Mouse (Mus musculus) heart, postnatal 14 days (tissue): ENCODE results near the gene Tnfrsf1b. TPM values are rescaled to one million over a fixed set of nuclear protein-coding genes. Genes with fewer than 3 reads are reported as not detected.

Experiments used
- DNase-seq, 2 experiments: peaks; one replicate each; pipeline ENCODE4 v3.0.0; 2021 to 2022
- intact Hi-C: fragments of 180-260 bp; cut with DNase I; formaldehyde crosslinking; loops from one replicate; pipeline ENCODE4 v1.15.1; 2025
- long read RNA-seq, 2 experiments: library from polyadenylated mRNA; stranded (forward); transcript quantifications; one replicate each; pipeline ENCODE4 v2.0.0; 2021
- total RNA-seq, 2 experiments: library from RNA; stranded (reverse); gene quantifications; 2 replicates each; pipeline ENCODE4 v1.2.3; 2021

Gene Tnfrsf1b
- 1 to 10 TPM; 5.5 to 6.3 TPM for total RNA-seq
- long read RNA-seq, experiment 1, partial matches to known transcripts = 0 of 3 reads
- long read RNA-seq, experiment 1, other reads (novel, unspliced or antisense) = 3 of 3 reads
- long read RNA-seq, experiment 2, partial matches to known transcripts = 3 of 6 reads
- long read RNA-seq, experiment 2, other reads (novel, unspliced or antisense) = 1 of 6 reads

DNA sequence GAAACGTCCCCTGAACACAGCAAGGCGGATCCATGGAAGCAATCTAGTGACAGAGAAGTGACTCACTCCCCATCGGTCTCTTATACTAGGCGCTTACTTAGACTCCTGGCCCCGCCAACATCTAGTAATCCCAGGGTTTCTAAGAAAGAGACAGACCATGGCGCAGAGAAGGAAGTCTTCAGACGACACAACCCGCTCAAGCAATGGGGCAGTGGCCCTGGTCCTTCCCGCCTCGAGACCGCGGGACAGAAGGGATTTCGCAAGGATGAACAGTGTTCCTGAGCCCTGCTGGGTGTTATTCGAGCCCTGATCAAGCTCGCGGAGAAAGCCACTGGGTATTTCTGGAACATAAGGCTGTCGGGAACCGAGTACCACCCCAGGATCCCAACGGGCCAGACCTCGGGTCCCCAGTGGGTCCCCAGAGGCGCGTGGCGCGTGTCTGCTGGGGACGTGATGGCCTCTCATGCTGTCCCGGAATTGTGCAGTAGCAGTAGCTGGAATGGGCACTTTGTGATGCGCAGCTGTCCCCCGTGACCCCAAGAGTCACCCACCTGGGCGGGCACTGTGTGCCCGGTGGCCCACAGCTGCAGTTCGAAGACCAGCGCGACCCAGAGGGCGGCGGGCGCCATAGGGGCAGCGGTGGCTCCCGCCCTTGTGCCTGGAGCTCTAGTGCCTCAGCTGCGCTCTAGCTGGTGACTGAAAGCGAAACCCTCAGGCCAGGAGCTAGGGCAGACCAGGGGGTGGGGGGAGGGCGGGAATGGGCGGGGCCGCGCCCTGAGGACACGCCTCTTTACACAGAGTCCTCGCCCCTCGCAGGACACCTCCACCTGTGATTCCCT is at the start of gene Tnfrsf1b:
Gene Tnfrsf1b, minus strand, starts transcription at position 698 of the 839 bp plus-strand sequence.
- DNase-seq = peak; percentile 64 to 70
- intact Hi-C loops = no loop called here

DNA sequence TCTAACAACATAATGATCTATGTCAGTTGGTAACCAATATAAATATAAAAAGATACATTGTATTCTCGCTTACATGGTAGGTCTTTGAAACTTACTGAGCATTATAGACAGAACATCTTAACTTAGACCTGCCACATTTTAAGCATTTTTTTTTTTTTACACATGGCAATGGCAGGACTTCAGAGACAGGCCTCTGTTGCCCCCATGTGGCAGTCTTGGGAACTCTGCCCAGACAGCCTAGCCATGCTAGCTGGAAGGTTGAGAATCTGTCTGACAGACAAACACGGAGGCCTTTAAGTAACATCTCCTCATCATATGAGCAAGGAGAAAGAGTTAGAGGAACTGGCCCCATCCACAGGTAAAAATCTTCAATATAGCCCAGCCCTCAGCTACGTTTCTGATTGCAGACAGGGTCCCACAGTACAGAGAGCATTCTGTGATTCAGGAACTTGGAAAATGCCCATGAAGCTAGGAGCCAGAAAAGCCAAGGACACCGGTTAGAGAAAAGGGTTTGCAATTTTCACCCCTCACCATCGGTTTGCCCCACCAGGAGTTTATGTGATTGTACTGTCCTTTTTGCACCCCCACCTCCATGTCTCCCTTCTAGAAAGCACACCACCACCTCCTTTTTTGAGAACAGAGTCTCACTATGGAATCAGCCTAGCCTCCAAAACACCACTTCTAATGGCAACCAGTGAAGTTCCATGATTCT is 49.1 kb upstream of the Tnfrsf1b start:
- intact Hi-C loops = loop anchor here (1.0 to 5.0 kb wide), 2 partner anchors 139 to 528 kb away; no protein-coding TSS in a partner anchor
- DNase-seq = peak; percentile 71 to 82

DNA sequence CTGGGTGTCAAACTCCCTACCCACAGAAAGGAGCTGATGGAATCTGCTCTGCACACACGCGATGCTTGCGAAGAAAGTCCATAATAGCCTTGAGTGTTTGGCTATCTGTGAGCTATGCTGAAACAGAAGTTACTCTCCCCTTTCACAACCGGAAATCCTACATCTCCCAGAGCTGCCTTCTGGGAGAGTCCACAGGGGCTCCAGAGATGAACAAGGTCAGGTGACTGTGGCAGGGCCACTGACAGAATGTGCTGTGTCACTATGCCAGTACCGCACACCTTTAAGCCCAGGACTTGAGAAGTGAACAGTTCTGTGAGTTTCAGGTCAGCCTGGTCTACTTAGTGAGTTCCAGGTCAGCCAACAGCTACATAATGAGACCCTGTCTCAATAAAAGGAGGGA is 47.9 kb upstream of the Tnfrsf1b start:
- DNase-seq = no peak
- intact Hi-C loops = loop anchor here (5.0 kb wide), 1 partner anchor 402 kb away; the partner anchor contains the start of gene Dhrs3

DNA sequence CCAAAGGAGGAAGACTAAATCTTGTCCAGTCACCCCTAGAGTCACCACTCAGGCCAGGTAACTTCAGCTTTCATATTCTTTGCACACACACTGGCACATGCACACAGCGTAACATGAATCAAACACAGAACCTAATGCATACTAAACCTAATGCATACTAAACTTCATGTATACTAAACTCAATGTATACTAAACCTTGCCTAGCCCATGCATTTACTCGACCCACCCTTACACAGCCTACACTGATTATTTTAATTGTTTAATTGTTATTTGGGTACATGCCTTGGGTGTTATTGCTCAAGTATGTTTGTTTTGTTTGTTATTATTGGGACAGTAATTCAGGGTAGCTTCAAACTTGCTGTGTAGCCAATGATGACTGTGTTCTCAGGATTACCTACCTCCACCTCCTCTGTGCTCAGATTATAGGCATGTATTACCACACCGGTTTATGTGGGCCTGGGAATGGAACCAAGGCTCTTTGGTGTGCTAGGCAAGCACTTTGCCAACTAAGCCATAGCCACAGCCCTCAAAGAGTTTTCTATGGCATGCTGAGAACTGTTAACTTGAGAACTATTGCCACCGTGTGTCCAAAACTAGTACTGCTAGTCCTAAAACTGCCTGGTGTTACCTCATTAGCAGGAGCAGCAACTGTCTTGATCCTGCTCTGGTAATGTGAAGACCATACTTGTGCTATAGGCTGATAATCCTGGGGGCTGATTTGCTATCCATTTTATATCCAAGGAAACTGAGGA is 39.9 kb upstream of the Tnfrsf1b start:
- intact Hi-C loops = loop anchor here (1.0 to 2.0 kb wide), 2 partner anchors 72 to 130 kb away; no protein-coding TSS in a partner anchor
- peak; percentile 70 to 85 for DNase-seq

DNA sequence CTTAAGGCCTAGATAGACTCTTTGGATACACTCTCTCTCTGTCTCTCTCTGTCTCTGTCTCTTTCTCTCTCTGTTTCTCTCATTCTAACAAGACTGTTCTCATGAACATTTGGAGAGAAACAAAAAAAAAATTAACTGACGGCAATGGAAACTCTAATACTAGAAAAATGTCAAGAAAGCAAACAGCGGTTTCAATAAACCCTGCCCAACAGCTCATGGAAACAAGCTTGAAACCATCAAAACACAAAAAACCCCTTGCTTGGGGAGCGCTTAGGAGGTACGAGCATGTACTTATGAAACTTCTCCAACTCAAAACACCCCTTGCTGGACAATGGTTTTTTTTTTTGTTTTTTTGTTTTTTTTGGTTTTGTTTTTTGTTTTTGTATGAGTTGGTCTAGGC is 38.0 kb upstream of the Tnfrsf1b start:
- intact Hi-C loops = no loop called here
- DNase-seq = no peak

DNA sequence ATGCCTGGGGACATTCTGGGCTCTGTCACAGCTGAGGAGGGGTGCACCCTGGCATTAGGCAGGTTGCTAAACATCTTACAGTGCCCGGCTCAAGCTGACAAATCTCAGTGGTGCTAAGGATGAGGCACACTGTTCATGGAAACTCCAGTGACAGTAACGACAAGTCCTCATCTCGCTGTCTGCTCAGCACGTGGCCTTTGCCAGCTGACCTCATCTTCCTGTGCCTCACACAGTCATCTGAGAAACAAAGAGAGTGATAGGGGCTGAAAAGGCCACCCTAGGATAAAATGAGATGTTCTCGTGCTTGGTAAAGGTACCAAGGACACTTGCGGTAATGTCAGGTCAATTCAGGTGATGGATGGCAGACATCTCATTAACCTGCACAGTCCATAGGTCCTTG is 36.8 kb upstream of the Tnfrsf1b start:
- intact Hi-C loops = no loop called here

DNA sequence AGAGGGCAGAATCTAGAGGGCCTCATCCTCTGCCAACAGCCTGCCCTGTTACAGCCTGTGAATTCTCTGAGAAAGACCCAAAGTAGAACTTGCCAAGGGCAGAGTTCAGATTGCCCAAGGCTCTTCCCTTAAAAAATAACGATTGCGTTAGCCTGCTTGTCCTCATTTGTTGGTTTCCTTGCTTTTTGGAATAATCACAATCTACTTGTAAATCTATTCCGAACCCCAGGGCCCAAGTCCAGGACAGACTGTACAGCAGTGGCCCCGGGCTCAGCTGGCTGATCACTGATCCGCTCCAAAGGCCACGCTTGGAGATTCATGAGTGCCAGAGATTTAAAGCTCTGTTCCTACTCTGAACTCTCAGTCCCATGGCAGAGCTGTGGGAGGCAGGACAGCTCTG is 34.3 kb upstream of the Tnfrsf1b start:
- no peak for DNase-seq
- intact Hi-C loops = no loop called here

More for the DNA sequence above, 36.8 kb upstream of the Tnfrsf1b start:
- no peak for DNase-seq

DNA sequence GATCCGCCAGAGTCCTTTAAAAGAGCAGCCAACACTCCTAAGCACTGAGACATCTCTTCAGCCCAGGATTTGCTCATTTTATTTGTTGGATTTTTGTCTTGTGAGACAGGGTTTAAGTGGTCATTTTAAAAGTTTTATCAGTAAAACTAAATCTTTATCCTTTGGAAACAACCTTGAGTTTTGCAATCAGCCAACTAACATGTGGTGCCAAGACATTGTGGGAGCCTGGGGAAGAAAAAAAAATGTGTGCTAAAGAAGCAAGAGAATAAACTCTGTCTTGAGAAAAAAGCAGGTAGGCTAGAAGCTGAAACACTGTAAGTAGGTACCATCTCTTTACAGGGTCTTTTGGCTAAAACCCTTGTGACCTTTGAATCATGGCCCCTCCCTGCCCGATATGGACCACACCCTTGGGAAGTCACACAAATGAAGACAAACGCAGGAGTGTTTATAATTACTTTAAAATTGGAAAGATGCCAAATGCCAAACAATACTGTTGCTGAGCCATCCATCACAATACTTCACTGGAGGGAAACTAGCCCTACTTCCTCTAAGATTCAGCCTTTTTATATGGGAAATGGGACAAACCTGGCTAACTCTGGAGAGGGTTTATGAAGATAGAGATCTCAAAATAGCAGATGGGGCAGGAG is 32.2 kb upstream of the Tnfrsf1b start:
- DNase-seq = no peak
- intact Hi-C loops = no loop called here

DNA sequence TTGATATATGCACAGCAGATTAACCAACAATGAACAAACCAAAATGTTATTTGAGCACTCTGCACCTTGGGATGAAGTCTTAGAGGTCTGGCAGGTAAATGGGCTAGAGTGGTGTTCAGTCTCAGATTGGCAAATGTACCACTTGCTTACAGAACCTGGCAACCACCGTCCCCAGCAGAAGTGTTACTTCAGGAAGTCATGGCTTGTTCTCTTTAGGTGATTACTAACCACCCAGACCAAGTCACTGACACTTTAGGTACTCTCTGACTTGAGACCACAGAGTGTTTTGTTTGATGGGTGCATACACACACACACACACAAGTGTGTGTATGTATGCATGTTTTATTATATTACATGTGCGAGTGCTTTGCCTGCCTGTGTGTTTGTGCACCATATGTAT is 31.6 kb upstream of the Tnfrsf1b start:
- no peak for DNase-seq
- intact Hi-C loops = no loop called here

DNA sequence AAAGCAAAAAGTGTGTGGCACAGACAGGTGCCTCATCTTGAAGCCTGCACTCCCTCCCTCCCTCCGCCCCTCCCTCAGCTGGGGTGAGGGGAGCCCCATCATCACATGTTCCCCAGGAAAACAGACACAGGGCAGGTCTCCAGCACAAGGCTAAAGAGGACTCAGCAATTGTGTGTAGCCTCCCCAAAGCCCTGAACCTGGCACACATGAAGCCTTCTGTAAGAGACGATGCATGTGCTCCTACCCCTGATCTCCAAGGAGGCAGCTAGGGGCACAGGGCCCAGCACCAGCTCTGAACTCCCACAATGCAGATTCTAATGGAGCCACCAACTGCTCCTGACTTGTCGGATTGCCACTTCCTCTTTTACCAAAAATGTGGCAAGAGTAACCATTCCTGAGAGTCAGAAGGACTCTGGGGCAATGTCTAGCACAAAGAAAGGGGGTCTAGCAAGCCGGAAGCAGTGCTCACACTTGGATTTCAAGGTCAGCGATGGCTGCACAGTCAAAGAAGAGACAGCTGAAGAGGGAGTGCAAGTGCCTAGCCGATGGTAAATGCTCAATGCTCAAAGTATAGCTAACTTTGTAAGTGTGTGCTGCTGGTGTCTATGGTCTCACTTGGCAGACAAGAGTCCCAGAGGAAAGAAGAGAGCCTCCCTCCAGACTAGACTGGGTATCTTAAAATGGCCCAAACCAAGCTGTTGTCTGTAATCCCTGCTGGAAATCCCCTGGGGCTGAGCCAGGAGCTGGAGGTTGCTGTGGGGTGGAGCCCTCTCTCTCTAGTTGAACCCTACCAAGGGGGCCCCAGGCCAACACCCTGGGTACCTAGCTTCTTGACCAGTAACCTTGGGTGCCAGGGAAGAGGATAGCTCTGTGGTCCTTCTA is 29.9 kb upstream of the Tnfrsf1b start:
- DNase-seq = no peak
- intact Hi-C loops = no loop called here

DNA sequence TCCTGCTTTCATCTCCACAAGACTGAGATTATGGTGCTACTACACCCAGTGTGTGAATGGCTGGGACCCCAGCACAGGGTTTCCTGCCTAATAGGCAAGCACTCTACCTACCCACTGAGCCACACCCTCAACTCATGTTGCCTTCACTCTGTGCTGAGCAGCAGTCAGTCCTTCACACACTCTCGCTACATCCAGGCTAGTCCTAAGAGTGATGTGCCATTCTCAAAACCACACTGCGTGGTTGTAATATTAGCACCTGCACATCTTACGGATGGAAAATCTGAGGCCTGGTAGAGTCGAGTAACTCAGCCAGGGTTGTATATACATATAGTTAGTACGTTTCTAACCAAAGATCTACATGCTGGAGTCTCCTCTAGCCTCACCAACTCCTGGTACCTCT is 28.2 kb upstream of the Tnfrsf1b start:
- intact Hi-C loops = no loop called here
- no peak for DNase-seq

DNA sequence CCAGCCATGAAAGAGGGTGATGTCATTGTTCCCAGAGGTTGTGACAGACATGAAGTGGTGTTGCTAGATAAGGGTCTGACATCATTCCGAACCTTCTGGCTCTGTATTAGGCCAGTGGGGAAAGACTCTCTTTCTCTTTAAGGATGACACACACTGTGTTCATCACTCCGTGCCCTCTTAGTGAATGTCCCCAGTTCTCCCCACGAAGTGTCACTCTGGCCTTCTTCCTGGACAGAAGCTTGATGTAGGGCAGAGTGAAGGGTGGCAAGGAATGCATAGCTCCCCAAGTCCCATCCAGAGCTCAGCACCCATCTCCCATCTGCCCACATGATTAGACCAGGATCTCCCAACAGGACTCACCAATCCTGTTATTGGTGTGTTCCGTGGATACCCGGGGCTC is 27.3 kb upstream of the Tnfrsf1b start:
- no peak for DNase-seq
- intact Hi-C loops = no loop called here

DNA sequence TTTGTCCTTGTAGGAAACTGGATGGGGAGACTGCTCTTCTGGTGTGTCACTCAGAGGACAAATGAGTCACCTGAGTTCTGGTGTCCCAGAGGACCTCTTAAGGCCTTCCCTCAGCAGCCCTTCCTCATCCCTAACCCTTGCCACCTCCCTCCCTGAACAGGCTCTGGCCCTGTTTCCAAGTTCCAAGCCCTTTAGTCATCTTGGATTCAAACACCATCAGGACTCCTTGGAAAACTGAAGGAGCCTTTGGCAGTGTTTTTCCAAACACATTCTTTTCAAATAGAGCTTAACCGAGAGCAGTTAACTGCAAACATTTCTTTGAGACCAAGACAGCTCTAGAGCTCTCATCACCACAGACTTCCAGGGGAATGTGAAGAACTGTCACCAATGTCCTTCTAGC is 26.1 kb upstream of the Tnfrsf1b start:
- peak; percentile 35 to 50 for DNase-seq
- intact Hi-C loops = no loop called here

DNA sequence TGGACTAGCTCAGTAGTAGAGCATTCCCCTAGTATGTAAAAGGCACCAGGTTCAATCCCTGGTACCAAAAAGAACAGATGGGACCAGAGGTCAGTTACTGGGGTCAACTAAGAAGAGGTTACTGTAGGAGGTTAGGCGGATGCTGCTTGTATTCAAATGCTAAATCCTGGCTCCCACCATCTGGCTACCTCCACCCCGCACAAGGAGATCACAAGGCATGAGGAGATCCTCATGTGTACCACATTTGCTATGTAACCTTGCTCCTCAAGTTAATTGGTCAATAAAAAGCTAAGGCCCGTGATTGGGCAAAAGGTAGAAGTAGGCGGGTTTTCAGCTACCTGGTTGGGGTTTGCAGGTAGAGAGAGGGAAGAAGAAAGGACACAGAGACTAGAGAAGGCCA is 25.0 kb upstream of the Tnfrsf1b start:
- intact Hi-C loops = no loop called here
- no peak for DNase-seq

DNA sequence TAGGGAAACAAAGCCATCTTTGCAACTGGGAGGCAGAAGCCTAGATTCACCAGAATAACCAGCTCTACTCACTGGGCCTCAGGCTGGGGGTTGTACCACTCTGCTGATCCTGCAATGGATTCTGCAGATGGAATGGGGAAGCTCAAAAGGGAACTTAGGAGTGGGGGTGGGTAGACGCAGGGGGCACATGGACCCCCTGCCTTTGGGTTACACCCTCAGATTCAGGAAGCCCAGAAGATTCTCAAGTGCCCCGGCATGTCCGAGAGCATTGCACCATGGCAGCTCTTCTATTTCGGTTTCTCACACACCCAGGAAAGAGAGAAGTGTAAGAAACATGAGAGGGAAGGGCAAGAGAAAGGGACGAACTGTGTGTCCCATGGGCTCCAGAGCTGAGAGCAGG is 23.5 kb upstream of the Tnfrsf1b start:
- DNase-seq = no peak
- intact Hi-C loops = no loop called here

DNA sequence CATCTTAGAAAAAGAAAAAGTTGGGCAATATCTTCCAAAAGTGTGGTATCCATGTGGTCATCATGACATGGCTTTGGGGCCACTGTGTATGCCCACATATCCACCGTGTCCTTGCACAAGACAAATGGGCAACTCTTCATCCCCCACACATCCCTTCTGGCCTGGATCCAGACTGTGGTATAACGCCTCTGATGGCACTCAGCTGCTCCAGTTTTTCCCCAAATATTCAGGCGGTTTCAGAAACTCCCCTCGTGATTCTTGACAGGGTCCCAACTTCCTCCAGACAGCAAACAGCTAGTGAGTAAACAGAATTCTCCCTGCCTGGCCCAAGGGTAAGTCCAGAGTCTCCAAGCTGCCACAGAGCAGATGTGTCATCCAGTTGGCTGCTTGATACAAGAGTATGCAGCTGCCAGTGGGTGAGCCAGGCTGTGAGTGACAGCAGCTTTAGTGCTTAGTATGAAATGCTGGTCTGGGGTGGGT is 21.0 kb upstream of the Tnfrsf1b start:
- DNase-seq = peak in 1 of 2 experiments; percentile 18
- intact Hi-C loops = no loop called here

DNA sequence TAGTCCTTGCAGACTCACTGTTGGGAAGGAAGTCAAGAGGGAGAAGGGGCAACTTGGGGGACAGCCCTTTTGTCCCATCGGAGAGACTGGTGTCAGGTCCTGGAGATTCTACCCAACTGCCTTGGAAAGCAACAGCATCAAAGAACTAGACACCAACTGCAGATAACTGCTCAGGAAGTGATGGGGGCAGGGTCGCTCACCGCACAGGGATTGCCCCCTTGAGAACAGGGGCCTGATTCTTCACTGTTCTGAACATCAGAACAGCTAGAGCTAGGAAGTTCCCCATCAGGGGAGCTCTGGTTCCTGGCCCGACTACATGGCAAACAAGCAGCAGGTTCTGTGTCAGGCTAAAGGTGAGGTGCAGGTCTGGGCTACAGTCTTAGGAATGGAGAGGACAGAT is 19.8 kb upstream of the Tnfrsf1b start:
- no peak for DNase-seq
- intact Hi-C loops = no loop called here

DNA sequence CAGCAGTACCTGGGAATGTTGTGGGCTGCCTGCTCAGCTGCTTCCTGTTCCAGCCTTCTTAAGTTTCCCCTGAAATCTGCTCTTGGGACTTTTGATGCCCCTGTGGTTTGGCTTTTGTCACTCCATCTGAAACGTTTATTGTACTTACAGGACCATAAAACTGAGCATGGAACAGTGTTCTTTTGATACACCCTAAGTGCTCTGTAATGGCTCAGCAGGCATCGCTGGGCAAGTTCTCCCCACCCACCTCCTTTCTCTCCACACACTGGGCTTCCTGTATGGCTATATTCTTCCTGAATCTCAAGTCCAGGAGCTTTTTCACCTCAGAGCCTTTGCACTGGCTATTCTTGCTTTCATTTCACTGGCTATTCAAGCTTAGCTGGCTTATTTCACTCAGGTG is 18.1 kb upstream of the Tnfrsf1b start:
- intact Hi-C loops = no loop called here
- no peak for DNase-seq

DNA sequence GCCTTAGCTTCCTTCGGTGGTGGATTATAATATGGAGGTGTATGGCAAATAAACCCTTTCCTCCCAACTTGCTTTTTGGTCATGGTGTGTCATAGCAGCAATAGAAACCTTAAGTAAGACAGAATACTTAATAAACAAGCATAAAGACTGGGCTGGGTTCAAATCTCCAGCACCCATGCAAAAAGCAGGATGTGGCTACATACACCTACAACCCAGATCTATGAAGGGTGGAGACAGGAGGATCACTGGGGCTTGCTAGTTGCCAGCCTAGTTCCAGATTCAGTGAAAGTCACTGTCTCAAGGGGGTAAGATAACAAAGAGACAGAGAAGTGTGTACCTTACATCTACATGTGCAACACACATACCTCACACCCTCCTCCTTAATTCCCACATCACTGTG is 16.9 kb upstream of the Tnfrsf1b start:
- no peak for DNase-seq
- intact Hi-C loops = no loop called here
